Mouse (Mus musculus) neural tube, embryonic 15.5 days (tissue): ENCODE measurements at regions not wholly inside any gene's neighbourhood (a gene's known extent, or its start where the extent isn't known, plus 50 kb on each side); places are given as distances from the start of the nearest gene placed in this dataset.
"Not testable (repeated sequence)": the region's sequence is repeated elsewhere in the genome, so short reads cannot be mapped to it uniquely, and the experiment has no call there.

Experiments used
- ATAC-seq: fragments of 200-750 bp; cut with Nextera tagmentation; 2 replicates; pipeline ENCODE4 v1.8.0; 2017; ENCODE audit warnings: mild to moderate bottlenecking, moderate TSS enrichment, moderate library complexity; ENCODE audit not compliant: low FRiP score
- H3K27ac ChIP-seq: fragments of 300-500 bp; sonication (generic); replicated peaks from 2 replicates; pipeline ENCODE4 v1.5.1; 2015; ENCODE audit warnings: mild to moderate bottlenecking, inconsistent platforms
- H3K27me3 ChIP-seq: fragments of 300-500 bp; sonication (generic); replicated peaks from 2 replicates; pipeline ENCODE4 v1.6.1; 2015; ENCODE audit warnings: inconsistent platforms
- H3K36me3 ChIP-seq: fragments of 300-500 bp; sonication (generic); 2 replicates; pipeline ENCODE4 v1.6.1; 2015; ENCODE audit warnings: inconsistent platforms
- H3K4me1 ChIP-seq: fragments of 300-500 bp; sonication (generic); 2 replicates; pipeline ENCODE4 v1.6.1; 2015; ENCODE audit warnings: inconsistent platforms
- H3K4me2 ChIP-seq: fragments of 300-500 bp; sonication (generic); 2 replicates; pipeline ENCODE4 v1.6.1; 2015; ENCODE audit warnings: inconsistent platforms, mild to moderate bottlenecking, moderate library complexity
- H3K4me3 ChIP-seq: fragments of 300-500 bp; sonication (generic); replicated peaks from 2 replicates; pipeline ENCODE4 v1.5.1; 2015; ENCODE audit warnings: mild to moderate bottlenecking, inconsistent platforms
- H3K9ac ChIP-seq: fragments of 300-500 bp; sonication (generic); replicated peaks from 2 replicates; pipeline ENCODE4 v1.6.1; 2015; ENCODE audit warnings: mild to moderate bottlenecking, inconsistent platforms
- H3K9me3 ChIP-seq: fragments of 300-500 bp; sonication (generic); replicated peaks from 2 replicates; pipeline ENCODE4 v1.6.1; 2016; ENCODE audit warnings: inconsistent platforms
- WGBS: fragments of 180-500 bp; shearing (Covaris S2); methylation state at CpG from one replicate; pipeline ENCODE4 v1.1.7; 2015; ENCODE audit warnings: mixed read lengths; 5-methylcytosine and 5-hydroxymethylcytosine counted together

DNA sequence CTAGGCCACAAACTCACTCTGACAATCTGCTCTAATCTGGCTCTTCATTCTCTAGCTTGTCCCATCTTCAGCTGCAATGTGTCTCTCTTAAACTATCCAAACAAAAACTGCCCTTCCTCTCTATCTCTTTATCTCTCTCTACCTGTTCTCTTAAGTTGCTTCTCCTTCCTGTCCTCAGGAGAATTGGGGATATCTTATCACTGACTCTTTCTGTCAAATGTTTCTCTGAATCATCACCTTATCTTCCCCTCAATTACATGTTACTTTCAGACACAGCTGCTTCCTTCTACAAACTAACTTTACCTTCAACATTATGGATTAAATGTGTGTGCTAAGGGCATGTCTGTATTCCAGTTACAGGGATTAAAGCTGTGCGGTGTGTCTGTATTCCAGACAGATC, 671.4 kb downstream of the Pla2g4a start:
- Histone ChIP-seq H3K4me3 (no peak overlapping the region), H3K9ac (no peak overlapping the region), H3K27me3 (no peaks in the 10 kb centered on the region), H3K4me2 (no peak overlapping the region), H3K4me1 (no peaks in the 10 kb centered on the region), H3K36me3 (no peaks in the 10 kb centered on the region), H3K27ac (no peak overlapping the region), H3K9me3 (no peaks in the 10 kb centered on the region)
- ATAC-seq = no peak
- WGBS = 97% methylated on average over 1 of the region's 1 CpGs

DNA sequence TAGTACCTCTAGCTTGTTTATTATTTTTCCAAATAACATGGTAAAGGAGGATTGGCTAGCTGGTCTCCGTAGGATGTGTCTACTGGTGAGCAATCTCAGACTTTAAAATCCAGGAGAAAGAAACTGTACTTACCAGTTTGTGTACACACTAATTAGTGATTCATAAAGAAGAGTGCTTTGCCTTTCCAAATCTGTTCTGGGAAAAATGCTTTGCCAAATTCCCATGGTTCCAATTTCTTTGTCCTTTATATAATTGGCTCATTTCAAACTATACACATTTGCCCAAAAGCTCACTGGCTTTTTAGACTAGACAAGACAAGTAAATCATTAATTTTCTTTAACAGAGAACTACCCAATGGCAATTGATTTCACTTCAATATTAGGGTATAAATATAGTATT, 686.2 kb downstream of the Pla2g4a start:
- Histone ChIP-seq H3K27ac (no peak overlapping the region), H3K4me1 (no peaks in the 10 kb centered on the region), H3K4me2 (no peak overlapping the region), H3K36me3 (no peaks in the 10 kb centered on the region), H3K9ac (no peak overlapping the region), H3K27me3 (no peaks in the 10 kb centered on the region), H3K4me3 (no peak overlapping the region), H3K9me3 (no peaks in the 10 kb centered on the region)
- ATAC-seq = no peak
- 93% methylated on average over 1 of the region's 1 CpGs for WGBS

DNA sequence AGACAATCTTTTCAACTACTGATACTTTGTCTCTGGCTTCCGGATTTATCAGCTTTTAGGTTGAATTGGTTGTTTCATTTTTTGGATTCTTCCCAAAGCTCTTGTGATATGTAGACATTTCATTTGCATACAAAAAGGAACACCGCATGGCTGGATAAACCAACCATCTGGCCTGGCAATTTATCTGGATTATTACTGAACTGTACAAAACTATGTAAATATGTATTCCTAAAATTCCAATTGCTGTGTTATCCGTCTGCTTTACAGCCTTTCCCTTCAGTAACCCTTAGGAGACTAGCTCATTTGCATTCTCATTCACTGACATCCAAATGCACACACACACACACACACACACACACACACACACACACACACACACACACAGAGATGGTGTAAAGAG, 704.2 kb downstream of the Pla2g4a start:
- Histone ChIP-seq H3K9ac (no peak overlapping the region), H3K4me1 (no peaks in the 10 kb centered on the region), H3K27me3 (no peaks in the 10 kb centered on the region), H3K4me2 (no peak overlapping the region), H3K27ac (no peak overlapping the region), H3K4me3 (no peak overlapping the region), H3K9me3 (no peaks in the 10 kb centered on the region), H3K36me3 (no peaks in the 10 kb centered on the region)
- no peak for ATAC-seq
- WGBS = 58% methylated on average over 3 of the region's 3 CpGs

DNA sequence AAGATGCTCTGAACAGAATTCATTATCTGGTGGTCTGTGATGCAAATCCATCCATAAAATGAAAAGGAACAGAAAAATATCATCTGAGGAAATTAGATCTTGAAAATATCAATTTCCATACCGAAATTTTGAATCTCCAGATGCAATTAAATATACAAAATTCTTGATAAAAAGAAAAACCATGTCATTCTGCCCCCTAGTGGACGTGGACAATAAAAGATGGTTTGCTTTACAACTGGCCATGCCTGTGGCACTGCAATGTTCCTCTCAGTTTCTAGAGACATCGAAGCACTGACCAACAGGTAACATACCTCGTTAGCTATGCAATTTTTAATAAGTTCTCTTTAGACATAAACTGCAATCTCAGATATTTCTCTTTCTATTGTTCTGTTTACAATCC, 706.9 kb downstream of the Pla2g4a start:
- Histone ChIP-seq H3K27ac (no peak overlapping the region), H3K27me3 (no peaks in the 10 kb centered on the region), H3K9ac (no peak overlapping the region), H3K36me3 (no peaks in the 10 kb centered on the region), H3K4me1 (no peaks in the 10 kb centered on the region), H3K4me2 (no peak overlapping the region), H3K9me3 (no peaks in the 10 kb centered on the region), H3K4me3 (no peak overlapping the region)
- 49% methylated on average over 4 of the region's 4 CpGs for WGBS
- ATAC-seq = no peak

DNA sequence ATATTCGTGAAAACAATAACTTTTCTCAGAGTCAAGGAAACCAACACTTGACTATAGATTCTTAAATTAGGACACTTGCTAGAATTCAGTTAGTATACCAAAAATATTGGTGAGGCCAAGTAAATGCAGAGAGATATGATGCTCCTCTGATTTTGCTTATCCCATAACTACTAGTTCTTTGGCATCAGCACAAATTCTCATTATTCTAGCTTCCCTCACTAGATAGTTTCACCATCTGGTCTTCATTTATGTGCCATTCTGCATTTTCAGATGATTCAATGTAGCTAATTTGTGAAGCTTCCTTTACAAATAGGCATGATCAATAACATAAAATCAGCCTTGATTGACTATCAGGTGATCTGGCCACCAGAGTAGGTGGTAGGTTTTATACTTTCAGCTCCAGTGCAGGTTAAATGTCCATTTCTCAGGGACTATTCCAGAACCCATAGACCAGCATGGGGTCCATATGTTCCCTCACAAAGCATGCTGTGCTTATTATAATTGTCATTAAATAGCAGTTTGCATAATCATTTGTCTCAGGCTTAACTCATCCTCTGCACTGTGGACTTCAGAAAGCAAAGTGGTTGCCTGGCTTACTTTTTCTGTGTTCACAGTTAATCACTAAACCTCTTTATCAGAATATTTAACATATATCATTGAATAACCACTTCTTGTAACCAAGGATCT, 722.6 kb downstream of the Pla2g4a start:
- Histone ChIP-seq H3K4me2 (no peak overlapping the region), H3K27ac (no peak overlapping the region), H3K9me3 (no peaks in the 10 kb centered on the region), H3K9ac (no peak overlapping the region), H3K4me3 (no peak overlapping the region), H3K27me3 (no peaks in the 10 kb centered on the region), H3K36me3 (no peaks in the 10 kb centered on the region), H3K4me1 (no peaks in the 10 kb centered on the region)
- ATAC-seq = no peak
- 91% methylated on average over 1 of the region's 1 CpGs for WGBS

DNA sequence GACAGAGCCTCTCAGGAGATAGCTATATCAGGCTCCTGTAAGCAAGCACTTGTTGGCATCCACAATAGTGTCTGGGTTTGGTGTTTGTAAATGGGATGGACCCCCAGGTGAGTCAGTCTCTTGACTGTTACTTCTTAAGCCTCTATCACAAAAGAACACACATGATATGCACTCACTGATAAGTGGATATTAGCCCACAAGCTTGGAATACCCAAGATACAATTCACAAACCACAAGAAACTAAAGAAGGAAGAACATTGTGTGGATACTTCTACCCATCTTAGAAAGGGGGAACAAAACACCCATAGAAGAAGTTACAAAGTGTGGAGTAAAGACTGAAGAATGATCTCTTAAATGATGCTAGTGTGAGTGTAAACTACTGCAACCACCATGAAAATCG, 733.9 kb downstream of the Pla2g4a start:
- H3K4me2 ChIP-seq, H3K9ac ChIP-seq, H3K4me1 ChIP-seq, H3K27ac ChIP-seq, H3K27me3 ChIP-seq, H3K4me3 ChIP-seq, H3K9me3 ChIP-seq, H3K36me3 ChIP-seq, ATAC-seq: not testable (repeated sequence)
- WGBS = 94% methylated on average over 1 of the region's 1 CpGs

DNA sequence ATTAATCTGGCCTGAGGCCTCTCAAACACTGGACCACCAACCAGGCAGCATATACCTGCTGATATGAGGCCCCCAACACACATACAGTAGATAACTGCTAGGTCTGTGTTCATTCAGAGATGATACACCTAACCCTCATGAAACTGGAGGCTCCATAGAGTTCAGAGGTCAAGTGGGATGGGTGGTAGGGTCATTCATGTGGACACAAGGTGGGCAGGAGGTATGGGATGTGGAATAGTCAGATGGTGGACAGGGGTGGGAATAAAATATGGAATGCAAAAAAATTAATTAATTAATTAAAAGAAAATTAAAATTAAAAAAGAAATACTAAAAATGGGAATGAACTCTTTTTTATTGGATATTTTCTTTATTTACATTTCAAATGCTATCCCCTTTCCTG, 734.7 kb downstream of the Pla2g4a start:
- H3K27me3 ChIP-seq = no peaks in the 10 kb centered on the region
- H3K4me3 ChIP-seq = no peak overlapping the region
- no peak overlapping the region for H3K4me2 ChIP-seq
- no peak for ATAC-seq
- no peak overlapping the region for H3K27ac ChIP-seq
- H3K36me3 ChIP-seq = no peaks in the 10 kb centered on the region
- no peaks in the 10 kb centered on the region for H3K4me1 ChIP-seq
- H3K9me3 ChIP-seq = no peaks in the 10 kb centered on the region
- H3K9ac ChIP-seq = no peak overlapping the region

DNA sequence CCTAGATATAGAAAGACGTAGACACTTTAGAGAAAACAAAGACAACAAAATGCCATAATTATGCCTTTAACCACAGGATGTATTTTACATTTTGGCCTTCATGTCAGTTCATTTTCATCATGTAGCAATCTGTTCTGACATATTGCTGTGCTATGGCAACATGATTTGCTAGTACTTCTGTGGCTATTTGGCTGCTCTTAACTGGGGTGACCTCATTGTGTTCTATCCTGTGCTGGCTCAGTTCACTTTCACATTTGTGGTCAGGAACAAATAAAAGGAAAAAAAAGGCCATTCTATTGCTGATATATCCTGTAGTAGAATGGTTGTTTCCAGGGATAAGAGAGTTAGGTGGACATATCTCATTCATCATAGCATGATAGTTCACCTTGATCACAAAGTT, 758.5 kb downstream of the Pla2g4a start:
- H3K4me3 ChIP-seq = no peak overlapping the region
- no peaks in the 10 kb centered on the region for H3K9me3 ChIP-seq
- no peaks in the 10 kb centered on the region for H3K4me1 ChIP-seq
- H3K27me3 ChIP-seq = no peaks in the 10 kb centered on the region
- H3K27ac ChIP-seq = no peak overlapping the region
- ATAC-seq = no peak
- no peak overlapping the region for H3K4me2 ChIP-seq
- 97% methylated on average over 1 of the region's 1 CpGs for WGBS
- no peaks in the 10 kb centered on the region for H3K36me3 ChIP-seq
- no peak overlapping the region for H3K9ac ChIP-seq

DNA sequence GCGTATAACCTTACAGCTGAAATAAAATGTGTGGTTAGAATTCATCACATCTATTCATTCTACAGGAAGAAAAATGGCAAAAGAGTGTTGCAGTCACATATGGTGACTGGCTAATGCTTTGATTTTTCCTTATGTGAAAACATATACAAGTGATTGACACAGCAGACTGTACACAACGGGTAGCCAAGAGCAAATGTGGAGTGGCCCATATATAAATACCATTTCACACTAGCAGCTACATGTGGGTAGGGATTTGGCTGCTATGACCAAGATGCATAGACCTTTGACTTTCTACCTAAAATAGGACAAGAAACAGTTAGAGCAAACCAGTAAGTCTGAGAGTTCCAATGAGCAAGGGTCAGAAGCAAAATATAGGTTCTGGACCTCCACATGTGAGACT, 761.8 kb downstream of the Pla2g4a start:
- WGBS = 85% methylated on average over 2 of the region's 2 CpGs
- Histone ChIP-seq H3K9ac (no peak overlapping the region), H3K4me3 (no peak overlapping the region), H3K27me3 (no peaks in the 10 kb centered on the region), H3K9me3 (no peaks in the 10 kb centered on the region), H3K4me1 (no peaks in the 10 kb centered on the region), H3K4me2 (no peak overlapping the region), H3K36me3 (no peaks in the 10 kb centered on the region), H3K27ac (no peak overlapping the region)
- ATAC-seq = no peak

DNA sequence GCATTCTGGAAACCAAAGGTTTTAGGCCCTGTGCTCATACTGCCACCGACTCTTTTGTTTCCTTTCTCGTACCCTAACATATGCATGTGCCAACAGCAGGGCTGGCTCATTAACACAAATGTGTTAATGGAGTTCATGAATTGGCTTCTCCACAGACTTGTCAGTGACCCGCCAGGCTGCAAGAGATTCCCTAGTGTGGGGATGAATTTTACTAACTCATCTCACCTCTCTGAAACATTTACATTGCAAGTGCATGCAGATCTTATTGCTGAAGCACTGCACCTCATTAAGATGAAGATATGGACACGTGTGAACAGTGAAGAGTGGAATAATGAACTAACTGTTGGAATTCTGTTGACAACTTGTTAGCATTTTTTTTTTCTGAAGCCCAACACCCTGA, 762.2 kb downstream of the Pla2g4a start:
- no peaks in the 10 kb centered on the region for H3K27me3 ChIP-seq
- ATAC-seq = no peak
- 52% methylated on average over 4 of the region's 4 CpGs for WGBS
- H3K4me3 ChIP-seq = no peak overlapping the region
- H3K36me3 ChIP-seq = no peaks in the 10 kb centered on the region
- no peak overlapping the region for H3K9ac ChIP-seq
- no peaks in the 10 kb centered on the region for H3K9me3 ChIP-seq
- no peak overlapping the region for H3K27ac ChIP-seq
- no peak overlapping the region for H3K4me2 ChIP-seq
- no peaks in the 10 kb centered on the region for H3K4me1 ChIP-seq
